Mouse (Mus musculus) midbrain, embryonic 10.5 days (tissue): ENCODE data around the gene Scgb1b2. TPM values are rescaled to one million over a fixed set of nuclear protein-coding genes. Genes with fewer than 3 reads are reported as not detected.

ENCODE experiments used
- DNase-seq: peaks from one replicate; pipeline ENCODE4 v3.0.0-alpha.2; 2017; ENCODE audit warnings: low spot score
- H3K27ac ChIP-seq: fragments of 300-500 bp; sonication (generic); replicated peaks from 2 replicates; pipeline ENCODE4 v1.5.1; 2016; ENCODE audit warnings: mild to moderate bottlenecking
- H3K27me3 ChIP-seq: fragments of 300-500 bp; sonication (generic); 2 replicates; pipeline ENCODE4 v1.6.1; 2016; ENCODE audit warnings: low read depth, mild to moderate bottlenecking; ENCODE audit not compliant: poor library complexity, severe bottlenecking
- H3K36me3 ChIP-seq: fragments of 300-500 bp; sonication (generic); 2 replicates; pipeline ENCODE4 v1.6.1; 2016; ENCODE audit warnings: mild to moderate bottlenecking, moderate library complexity
- H3K4me1 ChIP-seq: fragments of 300-500 bp; sonication (generic); 2 replicates; pipeline ENCODE4 v1.6.1; 2016
- H3K4me3 ChIP-seq: fragments of 300-500 bp; sonication (generic); 2 replicates; pipeline ENCODE4 v1.5.1; 2016; ENCODE audit warnings: mild to moderate bottlenecking, moderate library complexity
- H3K9me3 ChIP-seq: fragments of 300-500 bp; sonication (generic); replicated peaks from 2 replicates; pipeline ENCODE4 v1.6.1; 2016; ENCODE audit warnings: mild to moderate bottlenecking
- WGBS: fragments of 180-500 bp; shearing (Covaris S2); methylation state at CpG from one replicate; pipeline ENCODE4 v1.1.7; 2016; 5-methylcytosine and 5-hydroxymethylcytosine counted together
- polyA plus RNA-seq: library from polyadenylated mRNA; unstranded; fragments of >200 nt; fragmentation: Nextera tagmentation; extraction: Ambion mirVana; gene quantifications from 2 replicates; pipeline ENCODE4 v1.2.1, GENCODE M21; 2016

Gene Scgb1b2
- polyA plus RNA-seq = not detected in 2 replicates

DNA sequence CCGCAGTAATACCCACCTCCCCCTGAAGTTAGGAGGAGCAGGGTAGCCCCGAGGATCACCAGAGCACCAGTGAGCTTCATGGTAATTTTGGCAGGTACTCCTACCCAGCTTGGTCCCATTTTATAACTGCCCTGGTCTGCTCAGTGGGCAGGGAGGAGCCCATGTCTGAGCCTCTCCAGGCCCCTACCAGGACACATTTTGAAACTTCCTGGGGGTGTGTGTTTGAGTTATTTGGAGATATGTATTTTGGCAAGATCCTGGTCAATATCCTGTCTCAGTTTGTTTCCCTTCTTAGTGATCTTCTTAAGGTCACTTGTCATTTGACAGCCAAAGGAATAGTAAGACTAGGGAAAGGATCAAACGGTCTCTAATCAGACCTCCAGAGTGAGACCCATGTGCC is at the start of gene Scgb1b2:
Gene Scgb1b2, minus strand, starts transcription at position 101 of the 400 bp plus-strand sequence.
- Histone ChIP-seq H3K9me3 (peaks cover 45% of the 10 kb centered on the region), H3K4me3 (no peak within 1 kb of the TSS)
- WGBS = 83% methylated on average over 3 of the region's 3 CpGs

DNA sequence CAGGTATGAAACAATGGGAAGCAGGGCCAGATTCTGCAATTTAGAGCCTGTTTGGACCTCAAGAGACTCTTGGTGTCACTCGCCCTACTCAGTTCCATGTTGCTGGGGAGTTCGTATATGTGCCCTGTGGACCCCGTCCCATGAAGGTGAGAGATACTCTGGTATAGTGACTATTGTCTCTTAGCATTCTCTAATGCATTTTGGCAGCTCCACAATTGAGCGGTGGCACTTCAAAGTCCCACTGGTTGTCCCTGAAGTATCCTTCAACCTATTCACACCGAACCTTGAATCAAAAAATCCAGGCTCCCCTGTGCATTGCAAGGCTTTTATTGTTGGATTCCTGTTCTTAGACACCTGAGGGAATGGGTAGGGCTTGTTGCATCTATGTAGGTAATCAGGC is 1.4 kb downstream of the Scgb1b2 start, which contains the start of gene Scgb2b2:
Gene Scgb2b2, plus strand, starts transcription at position 301 of the 400 bp plus-strand sequence.
- Histone ChIP-seq H3K4me3 (no peak within 1 kb of the TSS), H3K27ac (no peak within 1 kb of the TSS), H3K4me1 (no peaks in the 10 kb centered on the region), H3K27me3 (no peaks in the 10 kb centered on the region), H3K36me3 (no peaks in the 10 kb centered on the region), H3K9me3 (peaks cover 57% of the 10 kb centered on the region)
- WGBS = 83% methylated on average over 5 of the region's 5 CpGs
- no peak for DNase-seq

More for the DNA sequence above, at the start of gene Scgb1b2:
- no peak for DNase-seq
- H3K4me1 ChIP-seq = no peaks in the 10 kb centered on the region
- H3K36me3 ChIP-seq = no peaks in the 10 kb centered on the region
- H3K27me3 ChIP-seq = no peaks in the 10 kb centered on the region
- no peak within 1 kb of the TSS for H3K27ac ChIP-seq

Other genes with a start within 250 kb of the Scgb1b2 start
- 10.2 and 10.8 TPM in 2 replicates for gene Fxyd5, start 249.3 kb downstream of the Scgb1b2 start, polyA plus RNA-seq
- gene Fxyd7, start 240.4 kb downstream of the Scgb1b2 start, polyA plus RNA-seq = 0.70 and 2.8 TPM in 2 replicates
- 3.5 and 6.8 TPM in 2 replicates for gene Fxyd1, start 234.6 kb downstream of the Scgb1b2 start, polyA plus RNA-seq
- gene Lgi4, start 232.5 kb downstream of the Scgb1b2 start, polyA plus RNA-seq = 1.1 and 1.2 TPM in 2 replicates
- gene Fxyd3, start 215.1 kb downstream of the Scgb1b2 start, polyA plus RNA-seq = 3.0 and 3.4 TPM in 2 replicates
- 1.00 and 1.5 TPM in 2 replicates for gene Hpn, start 176.5 kb downstream of the Scgb1b2 start, polyA plus RNA-seq
- 0.55 and 0.80 TPM in 2 replicates for gene Scn1b, start 164.8 kb downstream of the Scgb1b2 start, polyA plus RNA-seq
- 90.0 and 120 TPM in 2 replicates for gene Gramd1a, start 135.9 kb downstream of the Scgb1b2 start, polyA plus RNA-seq
- gene Scgb2b2, start 1.3 kb downstream of the Scgb1b2 start, polyA plus RNA-seq = not detected in 2 replicates
- gene Scgb2b3, start 70.3 kb upstream of the Scgb1b2 start, polyA plus RNA-seq = not detected in 2 replicates
- not detected in 2 replicates for gene Scgb1b3, start 83.8 kb upstream of the Scgb1b2 start, polyA plus RNA-seq